Mouse (Mus musculus) embryonic facial prominence, embryonic 11.5 days (tissue): Measurements from ENCODE around the gene Kcnj1. TPM values are rescaled to one million over a fixed set of nuclear protein-coding genes. Genes with fewer than 3 reads are reported as not detected.
A peak's percentile ranks its signal among the peaks of the same experiment; 100 is the strongest.

Experiments
- ATAC-seq: fragments of 200-750 bp; cut with Nextera tagmentation; replicated peaks from 2 replicates; pipeline ENCODE4 v1.8.0; 2017; ENCODE audit warnings: low read depth; ENCODE audit not compliant: insufficient number of reproducible peaks, low FRiP score, low TSS enrichment
- DNase-seq: peaks from one replicate; pipeline ENCODE4 v3.0.0-alpha.2; 2015; ENCODE audit warnings: low spot score
- H3K27ac ChIP-seq: fragments of 300-500 bp; sonication (generic); replicated peaks from 2 replicates; pipeline ENCODE4 v1.5.1; 2014; ENCODE audit warnings: mild to moderate bottlenecking, low read depth, low read length, control low read depth
- H3K27me3 ChIP-seq: fragments of 300-500 bp; sonication (generic); 2 replicates; pipeline ENCODE4 v1.6.1; 2014; ENCODE audit warnings: mild to moderate bottlenecking, low read length, moderate library complexity, mixed read lengths; ENCODE audit not compliant: control insufficient read depth, insufficient read depth
- H3K36me3 ChIP-seq: fragments of 300-500 bp; sonication (generic); replicated peaks from 2 replicates; pipeline ENCODE4 v1.6.1; 2014; ENCODE audit warnings: low read depth, mild to moderate bottlenecking, low read length, moderate library complexity, mixed read lengths; ENCODE audit not compliant: control insufficient read depth, insufficient read depth
- H3K4me1 ChIP-seq: fragments of 300-500 bp; sonication (generic); 2 replicates; pipeline ENCODE4 v1.6.1; 2014; ENCODE audit warnings: low read length, mixed read lengths; ENCODE audit not compliant: control insufficient read depth, insufficient read depth
- H3K4me2 ChIP-seq: fragments of 300-500 bp; sonication (generic); 2 replicates; pipeline ENCODE4 v1.6.1; 2014; ENCODE audit warnings: low read depth, mild to moderate bottlenecking, control low read depth, low read length, moderate library complexity
- H3K4me3 ChIP-seq: fragments of 300-500 bp; sonication (generic); 2 replicates; pipeline ENCODE4 v1.5.1; 2014; ENCODE audit warnings: low read depth, low read length, control low read depth
- H3K9ac ChIP-seq: fragments of 300-500 bp; sonication (generic); replicated peaks from 2 replicates; pipeline ENCODE4 v1.6.1; 2014; ENCODE audit warnings: mild to moderate bottlenecking, control low read depth, low read length
- H3K9me3 ChIP-seq: fragments of 300-500 bp; sonication (generic); replicated peaks from 2 replicates; pipeline ENCODE4 v1.6.1; 2016; ENCODE audit warnings: mild to moderate bottlenecking, low read length, inconsistent platforms, mixed read lengths; ENCODE audit not compliant: control insufficient read depth
- WGBS: fragments of 180-500 bp; shearing (Covaris S2); extraction: QIAGEN DNeasy Blood & Tissue Kit; methylation state at CpG from one replicate; pipeline ENCODE4 v1.1.7; 2014; 5-methylcytosine and 5-hydroxymethylcytosine counted together
- polyA plus RNA-seq: library from polyadenylated mRNA; unstranded; fragments of >200 nt; fragmentation: Nextera tagmentation; extraction: Ambion mirVana; gene quantifications from 2 replicates; pipeline ENCODE4 v1.2.1, GENCODE M21; 2014

The Kcnj1 gene
- polyA plus RNA-seq, 1 experiment from 2014 or later = not detected

GRCm38 (mm10) chr9:32412836-32413580, 40.7 kb downstream of the Kcnj1 start:
- Histone ChIP-seq H3K27ac (no peak overlapping the region), H3K9me3 (no peaks in the 10 kb centered on the region; the same call in 1 of the 2 replicates), H3K4me1 (no peaks in the 10 kb centered on the region; the same call in 1 of the 2 replicates), H3K36me3 (no peaks in the 10 kb centered on the region), H3K27me3 (no peaks in the 10 kb centered on the region), H3K4me2 (no peak overlapping the region), H3K4me3 (no peak overlapping the region), H3K9ac (no peak overlapping the region)
- ATAC-seq = no peak
- DNase-seq = no peak
- 78% methylated on average over 10 of the region's 10 CpGs for WGBS

- no peaks in the 10 kb centered on the region; the same call in 1 of the 2 replicates for H3K36me3 ChIP-seq
- WGBS = 61% methylated on average over 1 of the region's 1 CpGs
Observed at GRCm38 (mm10) chr9:32414956-32415355, 42.7 kb downstream of the Kcnj1 start.

GRCm38 (mm10) chr9:32415952-32416351, 43.7 kb downstream of the Kcnj1 start:
- DNase-seq = no peak
- WGBS = 95% methylated on average over 3 of the region's 3 CpGs
- no peaks in the 10 kb centered on the region for H3K4me1 ChIP-seq

More at GRCm38 (mm10) chr9:32414956-32415355, 42.7 kb downstream of the Kcnj1 start:
- no peak for ATAC-seq
- Histone ChIP-seq H3K4me1 (no peaks in the 10 kb centered on the region), H3K9ac (no peak overlapping the region), H3K9me3 (no peaks in the 10 kb centered on the region; the same call in 1 of the 2 replicates), H3K4me3 (no peak overlapping the region), H3K4me2 (no peak overlapping the region), H3K27ac (no peak overlapping the region), H3K27me3 (no peaks in the 10 kb centered on the region)
- DNase-seq = no peak

GRCm38 (mm10) chr9:32417466-32418116, 45.3 kb downstream of the Kcnj1 start:
- ATAC-seq (0 out of 2 replicates have a peak, but pooled peaks have one; percentile 59), DNase-seq (peak; percentile 68)
- no peaks in the 10 kb centered on the region; the same call in 1 of the 2 replicates for H3K9me3 ChIP-seq
- H3K4me2 ChIP-seq = no peak overlapping the region
- 14% methylated on average over 8 of the region's 8 CpGs for WGBS
- no peak overlapping the region for H3K4me3 ChIP-seq
- H3K9ac ChIP-seq = no peak overlapping the region
- H3K27me3 ChIP-seq = no peaks in the 10 kb centered on the region
- H3K4me1 ChIP-seq = no peaks in the 10 kb centered on the region
- H3K36me3 ChIP-seq = no peaks in the 10 kb centered on the region; the same call in 1 of the 2 replicates
- H3K27ac ChIP-seq = 0 out of 2 replicates have a peak overlapping the region, but pooled peaks have one; percentile 48

More at GRCm38 (mm10) chr9:32415952-32416351, 43.7 kb downstream of the Kcnj1 start:
- Histone ChIP-seq H3K36me3 (no peaks in the 10 kb centered on the region; the same call in 1 of the 2 replicates), H3K9me3 (no peaks in the 10 kb centered on the region; the same call in 1 of the 2 replicates), H3K27ac (no peak overlapping the region), H3K9ac (no peak overlapping the region), H3K4me2 (no peak overlapping the region), H3K27me3 (no peaks in the 10 kb centered on the region), H3K4me3 (no peak overlapping the region)
- ATAC-seq = no peak

GRCm38 (mm10) chr9:32420711-32421110, 48.4 kb downstream of the Kcnj1 start:
- no peak for DNase-seq
- Histone ChIP-seq H3K27me3 (no peaks in the 10 kb centered on the region), H3K4me2 (no peak overlapping the region), H3K9me3 (no peaks in the 10 kb centered on the region; the same call in 1 of the 2 replicates), H3K36me3 (no peaks in the 10 kb centered on the region; the same call in 1 of the 2 replicates), H3K4me3 (no peak overlapping the region), H3K4me1 (no peaks in the 10 kb centered on the region), H3K9ac (no peak overlapping the region), H3K27ac (no peak overlapping the region)
- no peak for ATAC-seq

- H3K4me1 ChIP-seq = no peaks in the 10 kb centered on the region
- H3K9me3 ChIP-seq = no peaks in the 10 kb centered on the region
- H3K36me3 ChIP-seq = no peaks in the 10 kb centered on the region; the same call in 1 of the 2 replicates
- H3K4me3 ChIP-seq = no peak overlapping the region
- H3K9ac ChIP-seq = no peak overlapping the region
- H3K27ac ChIP-seq = no peak overlapping the region
- no peak for ATAC-seq
- WGBS = 86% methylated on average over 7 of the region's 7 CpGs
- no peak overlapping the region for H3K4me2 ChIP-seq
- no peaks in the 10 kb centered on the region for H3K27me3 ChIP-seq
- no peak for DNase-seq
Observed at GRCm38 (mm10) chr9:32425321-32425720, 53.0 kb downstream of the Kcnj1 start.

GRCm38 (mm10) chr9:32431061-32431460, 58.8 kb downstream of the Kcnj1 start:
- Histone ChIP-seq H3K27ac (no peak overlapping the region), H3K36me3 (no peaks in the 10 kb centered on the region; the same call in 1 of the 2 replicates), H3K9ac (no peak overlapping the region), H3K27me3 (no peaks in the 10 kb centered on the region), H3K4me2 (no peak overlapping the region), H3K4me1 (no peaks in the 10 kb centered on the region; the same call in 1 of the 2 replicates), H3K4me3 (no peak overlapping the region), H3K9me3 (no peaks in the 10 kb centered on the region)
- DNase-seq (no peak), ATAC-seq (no peak)
- WGBS = 84% methylated on average over 3 of the region's 3 CpGs
